Mouse (Mus musculus) kidney, postnatal 10 days (tissue): Measurements from ENCODE around the gene Bmper.

ENCODE experiments used
- DNase-seq: peaks from one replicate; pipeline ENCODE4 v3.0.0; 2021; ENCODE audit warnings: mixed read lengths

The Bmper gene

GRCm38 (mm10) chr9:23306226-23306625 lies 83.3 kb downstream of the Bmper start:
- DNase-seq = no peak

GRCm38 (mm10) chr9:23307835-23308234 lies 85.0 kb downstream of the Bmper start:
- no peak for DNase-seq

DNA sequence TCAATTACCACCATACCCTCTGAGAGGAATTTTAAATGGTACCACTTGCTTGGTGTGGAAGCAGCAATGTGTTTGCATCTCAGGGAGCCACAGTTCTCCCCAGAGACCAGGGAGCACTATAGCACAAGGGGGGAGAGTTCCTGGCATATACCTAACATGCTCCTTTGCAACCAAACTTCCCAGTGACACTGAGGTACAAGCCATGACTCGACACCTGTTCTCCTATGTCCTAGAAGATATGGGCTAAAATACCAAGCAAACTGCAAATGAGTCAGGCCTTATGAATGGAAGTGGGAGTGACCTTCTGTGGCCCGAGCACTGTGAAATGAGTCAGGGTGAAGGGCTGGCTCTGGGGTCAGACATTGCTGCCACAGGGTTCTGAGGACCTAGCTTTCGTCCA lies 88.1 kb downstream of the Bmper start:
- no peak for DNase-seq

DNA sequence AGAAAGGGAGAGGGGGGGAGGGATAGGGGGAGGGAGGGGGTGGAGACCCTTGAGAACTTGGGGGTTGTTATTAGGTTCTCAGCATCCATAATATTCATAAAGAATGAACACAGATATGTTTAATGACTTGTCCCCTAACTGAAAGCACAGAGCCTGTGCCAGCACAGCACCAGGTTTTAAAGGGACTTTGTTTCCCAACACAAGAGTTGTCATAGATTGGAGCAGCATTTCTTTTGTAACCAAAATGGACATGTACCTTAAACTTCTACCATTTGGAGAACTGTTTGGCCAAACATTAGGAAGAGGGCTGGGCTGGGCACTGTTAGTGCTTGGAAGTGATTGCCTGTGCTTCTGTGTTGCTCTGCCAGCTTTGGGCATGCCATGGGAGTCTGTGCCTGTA lies 89.1 kb downstream of the Bmper start:
- no peak for DNase-seq

DNA sequence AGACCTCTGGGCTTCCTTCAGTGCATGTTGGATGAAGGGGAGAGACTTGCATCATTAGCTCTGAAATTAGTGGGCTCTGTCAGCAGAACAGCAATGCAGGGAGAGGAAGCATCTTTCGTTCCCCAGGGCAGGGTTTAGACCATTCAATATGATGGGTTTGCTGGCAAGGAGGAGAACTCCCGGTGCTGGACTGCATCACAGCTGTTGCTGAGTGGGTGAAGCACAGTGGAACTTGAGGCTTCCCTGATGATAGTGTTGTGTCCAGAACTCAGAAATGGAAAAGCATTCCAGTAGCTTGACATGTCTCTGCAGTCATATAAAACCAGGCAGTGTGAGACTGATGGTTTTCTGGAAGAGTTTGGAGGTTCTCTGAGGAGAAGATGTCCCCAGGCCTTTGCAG lies 90.0 kb downstream of the Bmper start:
- DNase-seq = no peak

DNA sequence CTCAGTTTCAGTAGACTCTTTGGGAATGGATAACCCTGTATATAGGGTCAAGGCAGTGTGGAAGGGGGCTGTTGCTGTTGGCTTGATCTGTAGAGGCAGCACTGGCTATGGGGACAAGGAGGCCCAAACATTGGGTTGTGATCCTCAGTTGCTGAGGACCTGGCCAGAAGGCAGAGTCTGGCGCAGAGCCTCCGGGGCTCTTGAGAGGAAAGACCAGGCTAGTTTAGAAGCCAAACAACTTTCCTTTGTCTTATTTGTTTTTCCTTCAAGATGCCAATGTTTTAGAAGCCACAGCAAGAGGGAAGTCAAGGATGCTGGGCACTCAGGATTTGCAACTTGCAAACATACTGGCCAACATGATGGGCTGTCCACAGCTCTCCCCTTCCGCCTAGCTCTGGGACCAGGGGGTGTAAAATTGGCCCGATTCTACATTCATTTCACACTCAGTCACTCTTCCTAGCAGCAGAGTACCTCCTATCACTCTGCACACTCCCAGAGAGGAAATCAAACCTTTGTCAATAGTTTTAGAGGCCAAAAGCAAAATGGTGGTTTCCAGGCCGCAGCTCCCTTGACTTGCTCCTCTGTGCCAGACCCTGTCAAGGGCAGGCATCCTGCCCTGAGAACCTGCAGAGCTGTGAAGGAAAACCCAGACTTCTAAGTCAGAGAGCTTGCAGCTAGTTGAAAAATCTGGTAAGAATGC lies 92.9 kb downstream of the Bmper start:
- DNase-seq = no peak

DNA sequence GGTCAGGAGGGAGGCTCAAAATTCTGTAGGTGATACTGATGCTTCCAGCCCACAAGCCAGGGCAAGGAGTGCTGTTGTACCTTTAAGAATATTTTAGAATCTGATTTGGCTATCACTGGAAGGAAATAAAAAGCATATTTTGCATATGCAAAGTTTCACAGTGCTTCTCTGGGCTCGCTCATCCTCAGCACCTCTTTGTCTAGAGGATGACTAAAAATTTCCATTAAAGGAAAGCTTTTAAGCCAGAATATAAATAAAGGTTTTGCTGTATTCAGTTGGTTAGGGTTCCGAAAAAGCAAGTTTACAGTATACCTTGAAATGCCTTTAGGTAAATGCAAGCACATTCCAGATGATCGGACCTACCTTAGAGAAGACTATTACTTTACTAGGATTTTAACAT lies 105.0 kb downstream of the Bmper start:
- DNase-seq = no peak

GRCm38 (mm10) chr9:23333041-23333622 lies 110.3 kb downstream of the Bmper start:
- DNase-seq = no peak

GRCm38 (mm10) chr9:23340551-23340950 lies 117.7 kb downstream of the Bmper start:
- no peak for DNase-seq

DNA sequence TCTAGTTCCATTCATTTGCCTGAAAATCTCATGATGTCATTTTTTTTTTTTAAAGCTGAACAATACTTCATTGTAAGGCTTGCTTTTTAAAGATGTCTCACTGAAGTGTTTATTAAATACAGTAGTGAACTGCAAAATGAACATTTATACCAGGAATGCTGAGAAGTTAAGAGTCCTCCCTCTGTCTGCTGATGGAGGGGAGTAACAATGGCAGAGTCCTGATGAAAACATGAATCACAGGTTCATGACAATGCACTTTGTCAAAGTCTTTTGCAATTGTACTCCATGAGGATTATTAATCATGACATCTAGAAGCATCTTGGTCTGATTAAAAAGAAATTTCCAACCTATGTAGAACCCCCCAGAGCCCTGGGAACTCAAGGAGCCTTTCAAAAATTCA lies 118.4 kb downstream of the Bmper start:
- no peak for DNase-seq

DNA sequence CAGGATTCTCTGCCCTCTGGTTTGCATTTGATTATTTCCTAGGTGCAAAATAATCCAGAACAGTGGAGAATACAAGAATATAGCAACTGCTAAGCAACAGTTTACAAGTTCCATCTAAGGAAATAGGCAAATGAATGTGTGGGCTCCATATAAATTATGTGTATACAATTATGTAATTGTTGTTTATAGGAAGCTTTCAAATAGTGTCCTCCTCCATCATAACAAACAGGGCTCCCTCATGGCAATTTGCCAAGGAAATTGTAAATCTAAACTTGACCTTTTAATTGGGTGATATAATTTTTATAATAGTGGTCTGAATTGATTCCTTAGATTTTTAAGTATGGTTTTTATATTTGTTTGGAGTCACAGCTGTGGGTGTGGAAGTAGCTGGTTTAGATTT lies 121.5 kb downstream of the Bmper start:
- DNase-seq = no peak

DNA sequence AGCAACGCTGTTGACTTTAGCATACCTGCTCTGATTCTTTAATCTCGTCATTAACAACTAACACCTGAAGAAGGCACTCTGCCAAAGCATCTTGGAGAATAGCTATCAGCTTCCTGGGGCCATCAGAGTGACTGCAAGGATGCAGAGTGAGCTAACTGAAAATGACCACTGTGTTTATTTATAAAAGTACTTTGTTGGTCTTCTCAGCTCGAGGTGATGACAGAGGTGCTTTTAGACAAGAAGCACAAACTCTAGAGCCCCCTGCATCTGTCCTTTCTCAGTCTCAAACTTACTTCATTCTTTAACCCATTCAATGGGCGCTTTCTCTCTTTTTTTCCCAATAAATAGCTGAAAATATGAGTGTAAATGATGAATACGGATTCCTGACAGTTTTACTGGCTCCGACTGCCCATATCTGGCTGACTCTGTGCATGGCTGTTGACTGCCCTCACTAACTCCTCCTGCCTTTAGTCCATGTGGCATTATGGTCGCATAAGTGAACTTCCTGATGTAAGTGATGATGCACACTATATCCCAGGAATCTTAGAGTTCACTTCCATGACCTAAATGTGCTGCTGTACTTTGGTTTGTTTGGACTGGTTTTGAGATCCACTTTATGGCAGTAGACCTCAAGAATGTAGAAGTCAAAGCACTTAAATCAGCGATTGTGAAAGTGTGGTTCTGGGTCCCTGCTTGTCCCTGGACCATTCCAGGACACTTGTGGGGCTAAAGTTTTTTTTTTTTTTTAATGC lies 122.4 kb downstream of the Bmper start:
- no peak for DNase-seq

GRCm38 (mm10) chr9:23349603-23350002 lies 126.7 kb downstream of the Bmper start:
- DNase-seq = no peak

- no peak for DNase-seq
Measured at GRCm38 (mm10) chr9:23351400-23351799, 128.5 kb downstream of the Bmper start.

GRCm38 (mm10) chr9:23352396-23352795 lies 129.5 kb downstream of the Bmper start:
- no peak for DNase-seq

DNA sequence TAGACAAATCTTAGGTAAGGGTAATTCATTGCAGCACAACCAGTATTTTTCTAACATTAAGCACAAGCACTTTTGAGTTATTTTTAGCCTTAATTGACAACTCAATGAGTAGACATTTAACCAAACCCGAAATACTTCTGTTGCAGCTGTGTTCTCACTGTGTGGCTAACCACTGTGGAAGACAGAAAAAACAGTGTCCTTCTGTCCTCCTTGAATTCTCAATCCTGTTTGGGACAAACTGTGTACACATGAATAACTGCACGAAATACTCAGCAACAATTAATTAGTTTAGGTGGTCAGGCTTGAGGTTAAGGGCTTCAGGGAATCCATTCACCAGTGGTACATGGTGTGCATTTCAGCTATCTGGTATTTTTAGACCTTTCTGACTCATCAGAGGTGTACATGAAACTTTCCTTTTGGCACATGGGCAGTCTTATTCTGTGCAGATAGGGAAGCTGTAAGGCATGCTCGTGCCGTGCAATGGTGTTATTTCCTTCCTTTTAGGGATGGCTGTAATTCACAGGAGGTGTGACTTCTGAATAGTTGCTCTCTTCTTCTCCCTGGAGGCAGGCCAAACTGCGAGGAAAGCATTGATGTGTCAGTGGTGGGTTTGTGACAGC lies 131.4 kb downstream of the Bmper start:
- DNase-seq = no peak

DNA sequence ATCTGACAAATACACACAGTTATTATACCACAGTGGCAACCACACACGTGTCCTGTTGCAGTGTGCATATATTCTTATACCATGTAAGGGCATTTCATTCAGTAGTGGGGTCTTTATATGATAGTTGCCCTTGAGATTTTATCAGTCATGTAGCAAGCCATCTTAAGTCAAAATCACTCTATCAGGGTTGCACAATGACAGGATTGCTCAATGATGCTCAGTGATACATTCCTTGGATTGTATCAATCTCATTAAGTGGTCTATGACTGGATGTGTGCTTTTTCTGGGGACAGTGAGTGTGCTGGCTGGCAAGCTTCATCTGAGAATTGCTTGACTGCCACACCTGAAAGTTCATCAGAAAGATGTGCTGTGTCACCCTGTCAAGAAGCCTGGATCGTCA lies 135.2 kb downstream of the Bmper start:
- DNase-seq = no peak

DNA sequence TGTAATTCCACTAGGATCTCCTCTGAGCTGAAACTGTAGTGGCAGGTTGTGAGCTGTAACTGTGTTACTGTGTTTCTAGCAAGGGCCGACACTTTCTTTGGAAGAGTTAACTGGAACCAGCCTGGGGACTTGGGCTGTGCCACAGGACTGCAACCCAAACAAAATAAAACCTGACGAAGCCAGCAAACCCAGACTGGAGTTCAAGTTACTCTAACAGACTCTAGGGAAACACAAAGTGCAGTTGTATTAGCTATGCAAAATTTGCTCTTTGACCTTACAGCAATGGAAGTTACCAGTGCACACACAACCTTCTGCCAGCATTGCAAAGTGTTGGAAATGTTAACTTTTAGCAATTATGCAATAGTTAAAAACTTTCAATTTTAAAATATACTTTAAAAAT lies 140.3 kb downstream of the Bmper start:
- no peak for DNase-seq

- DNase-seq = no peak
Measured at GRCm38 (mm10) chr9:23363540-23363939, 140.7 kb downstream of the Bmper start.

- DNase-seq = no peak
Measured at GRCm38 (mm10) chr9:23364047-23364446, 141.2 kb downstream of the Bmper start.

DNA sequence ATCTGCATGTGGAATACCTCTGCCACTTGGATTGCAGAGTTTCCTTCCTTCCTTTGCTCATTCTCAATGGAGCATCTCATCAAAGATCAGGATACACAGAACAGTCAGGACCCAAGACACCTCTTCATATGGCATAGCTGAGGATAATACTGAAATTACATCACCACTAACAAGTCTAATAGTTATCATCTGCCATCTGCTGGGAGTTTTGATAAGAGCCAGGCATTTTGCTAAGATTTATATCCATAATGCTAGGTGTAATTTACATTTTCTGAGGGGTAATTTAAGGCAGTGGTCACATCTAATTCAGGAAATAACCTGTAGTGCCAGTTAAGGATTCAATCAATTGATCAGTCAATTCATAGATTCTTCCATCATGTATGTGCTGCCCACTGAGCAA lies 145.2 kb downstream of the Bmper start:
- no peak for DNase-seq

DNA sequence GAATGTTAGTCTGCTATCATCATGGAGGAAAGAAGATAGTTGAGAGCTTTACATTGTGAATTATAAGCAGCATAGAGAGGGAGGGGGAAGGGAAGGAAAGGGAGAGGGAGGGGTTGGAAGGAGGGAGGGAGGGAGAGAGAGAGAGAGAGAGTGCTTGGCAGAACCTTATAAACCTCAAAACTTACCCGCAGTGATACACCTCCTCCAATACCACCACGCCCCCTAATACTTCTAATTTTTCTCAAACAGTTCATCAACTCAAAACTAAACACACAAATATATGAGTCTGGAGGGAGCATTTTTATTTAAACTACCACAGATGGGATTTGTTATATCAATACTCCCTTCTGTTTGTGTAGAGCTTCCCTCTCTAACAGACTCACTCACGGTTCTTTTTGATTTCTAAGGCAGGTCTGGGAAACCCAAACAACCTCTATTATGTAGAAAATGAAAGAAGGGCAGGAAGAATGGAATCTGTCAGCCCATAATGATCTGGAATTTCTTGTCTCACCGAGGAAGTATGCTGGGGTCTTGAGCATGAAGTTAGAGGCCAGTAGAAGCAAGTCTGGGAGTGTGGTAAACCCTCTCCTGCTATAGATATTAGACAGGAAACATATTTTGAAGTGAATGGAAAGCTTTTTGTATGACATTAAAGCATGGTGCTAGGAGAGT lies 152.0 kb downstream of the Bmper start:
- DNase-seq = no peak
